Mouse (Mus musculus): ENCODE data around the gene Gzmf. TPM values are rescaled to one million over a fixed set of nuclear protein-coding genes. Genes with fewer than 3 reads are reported as not detected.
"Not testable (repeated sequence)": the region's sequence is repeated elsewhere in the genome, so short reads cannot be mapped to it uniquely, and the experiment has no call there.

The Gzmf gene
- polyA plus RNA-seq, 1 experiment = not detected

DNA sequence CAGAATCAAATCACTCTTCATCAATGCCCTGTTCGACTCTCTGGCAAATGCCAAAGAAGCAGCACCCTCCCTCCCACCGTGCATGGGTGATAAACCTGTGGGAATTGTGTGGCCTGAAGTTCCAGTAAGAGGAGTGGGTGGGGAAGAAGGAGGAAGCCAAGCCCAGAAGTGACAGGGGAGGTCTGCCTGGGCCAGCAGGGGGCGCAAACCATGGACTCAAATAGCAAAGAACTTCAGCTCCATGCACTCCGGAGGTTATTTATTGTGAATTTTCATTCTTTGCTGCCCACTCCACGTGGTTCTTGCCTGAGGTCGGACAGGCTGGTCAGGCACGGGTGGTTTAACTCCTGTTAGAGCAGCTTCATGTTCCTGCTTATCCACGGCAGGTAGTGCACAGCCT, 33.6 kb downstream of the Gzmf start:
- peak; percentile 25 for DNase-seq
- not testable (repeated sequence) for H3K27ac ChIP-seq (ENCODE audit: insufficient read depth, low read depth, low read length); H3K4me1 ChIP-seq (ENCODE audit: control insufficient read depth, insufficient read depth, low read length); H3K4me3 ChIP-seq (ENCODE audit: insufficient read depth, low read depth, low read length); H3K27me3 ChIP-seq (replicated peaks; ENCODE audit: control insufficient read depth, insufficient read depth, low read length); H3K36me3 ChIP-seq (ENCODE audit: control insufficient read depth, insufficient read depth, low read length)
- peak; percentile 57 for TF ChIP-seq CTCF (conservative IDR thresholded peaks at IDR 0.05; ENCODE audit: insufficient read depth, insufficient read length, low read depth, low read length)
- WGBS = 9% methylated on average over 8 of the region's 8 CpGs

DNA sequence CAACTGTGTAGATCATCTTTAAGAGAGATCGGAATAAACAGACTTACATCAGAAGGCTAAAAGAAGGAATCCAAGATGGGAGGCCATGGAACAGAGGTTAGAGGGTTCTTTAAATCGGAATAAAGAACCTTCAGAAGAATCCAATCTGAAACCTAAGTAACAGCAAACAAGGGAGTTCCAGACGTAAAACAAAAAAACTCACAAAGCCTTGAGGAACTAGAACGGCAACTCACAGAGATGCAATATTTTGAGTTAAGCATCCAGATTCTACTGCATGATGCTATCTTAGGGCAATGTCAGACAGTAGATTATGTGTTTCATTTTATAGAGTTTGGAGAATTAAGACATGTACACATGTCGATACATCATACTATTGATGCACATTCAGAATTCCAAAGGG, 36.7 kb downstream of the Gzmf start, which contains the start of gene Gzmn:
Gzmn (minus strand) TSS at position 101 of the 400 bp plus-strand sequence.
- TF ChIP-seq POLR2A (IDR thresholded peaks at IDR 0.05; ENCODE audit: low read depth, low read length) (no peak), CTCF (conservative IDR thresholded peaks at IDR 0.05; ENCODE audit: insufficient read depth, insufficient read length, low read depth, low read length) (no peak)
- Histone ChIP-seq H3K4me1 (ENCODE audit: control insufficient read depth, insufficient read depth, low read length) (no peaks in the 10 kb centered on the region), H3K27ac (ENCODE audit: insufficient read depth, low read depth, low read length) (no peak within 1 kb of the TSS), H3K27me3 (replicated peaks; ENCODE audit: control insufficient read depth, insufficient read depth, low read length) (no peaks in the 10 kb centered on the region), H3K36me3 (ENCODE audit: control insufficient read depth, insufficient read depth, low read length) (no peaks in the 10 kb centered on the region), H3K4me3 (ENCODE audit: insufficient read depth, low read depth, low read length) (no peak within 1 kb of the TSS)
- DNase-seq = no peak
- 90% methylated on average over 5 of the region's 5 CpGs for WGBS

DNA sequence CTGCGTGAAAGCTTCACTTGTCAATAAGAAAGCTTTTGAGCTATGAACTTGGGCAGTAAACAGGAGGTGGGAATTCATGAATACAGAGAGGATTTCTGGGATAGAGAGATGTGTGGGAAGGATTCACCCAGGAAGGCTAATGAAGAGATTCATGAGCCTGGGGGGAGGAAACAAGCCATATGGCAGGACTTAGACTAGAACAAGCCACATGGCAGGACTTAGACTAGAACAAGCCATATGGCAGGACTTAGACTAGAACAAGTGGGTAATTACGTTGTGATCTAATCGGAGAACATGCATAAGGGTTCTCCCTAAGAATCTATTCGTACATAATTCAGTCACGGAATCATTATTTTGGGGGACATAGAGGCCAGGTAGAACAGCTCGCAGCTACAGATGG, 37.8 kb downstream of the Gzmf start:
- 95% methylated on average over 6 of the region's 6 CpGs for WGBS
- TF ChIP-seq CTCF (conservative IDR thresholded peaks at IDR 0.05; ENCODE audit: insufficient read depth, insufficient read length, low read depth, low read length) (no peak), POLR2A (IDR thresholded peaks at IDR 0.05; ENCODE audit: low read depth, low read length) (no peak)
- no peak for DNase-seq
- no peak overlapping the region for H3K27ac ChIP-seq (ENCODE audit: insufficient read depth, low read depth, low read length)
- H3K27me3 ChIP-seq (replicated peaks; ENCODE audit: control insufficient read depth, insufficient read depth, low read length) = no peaks in the 10 kb centered on the region
- H3K4me1 ChIP-seq (ENCODE audit: control insufficient read depth, insufficient read depth, low read length) = no peaks in the 10 kb centered on the region
- H3K4me3 ChIP-seq (ENCODE audit: insufficient read depth, low read depth, low read length) = no peak overlapping the region
- H3K36me3 ChIP-seq (ENCODE audit: control insufficient read depth, insufficient read depth, low read length) = no peaks in the 10 kb centered on the region

DNA sequence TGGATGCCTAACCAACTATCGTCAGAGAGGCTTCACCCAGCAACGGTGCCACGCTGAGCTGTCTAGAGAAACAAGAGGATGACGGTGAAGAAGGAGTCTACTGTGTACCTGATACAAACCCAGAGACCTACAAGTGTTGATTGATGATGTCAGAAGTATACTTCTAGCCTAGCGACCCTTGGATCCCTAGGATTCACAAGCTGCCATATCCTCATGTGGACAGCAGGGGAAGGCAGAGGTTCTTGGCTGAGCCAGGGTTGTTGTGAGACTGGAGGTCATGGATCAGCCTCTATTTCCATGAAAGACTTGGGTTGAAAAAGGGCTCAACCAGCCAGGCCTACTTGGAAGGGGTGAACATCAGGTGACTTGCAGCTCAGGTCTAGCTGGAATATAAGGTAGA, 38.5 kb downstream of the Gzmf start:
- Histone ChIP-seq H3K4me1 (ENCODE audit: control insufficient read depth, insufficient read depth, low read length) (no peaks in the 10 kb centered on the region), H3K27me3 (replicated peaks; ENCODE audit: control insufficient read depth, insufficient read depth, low read length) (no peaks in the 10 kb centered on the region), H3K36me3 (ENCODE audit: control insufficient read depth, insufficient read depth, low read length) (no peaks in the 10 kb centered on the region), H3K27ac (ENCODE audit: insufficient read depth, low read depth, low read length) (no peak overlapping the region), H3K4me3 (ENCODE audit: insufficient read depth, low read depth, low read length) (no peak overlapping the region)
- TF ChIP-seq POLR2A (IDR thresholded peaks at IDR 0.05; ENCODE audit: low read depth, low read length) = no peak
- no peak for TF ChIP-seq CTCF (conservative IDR thresholded peaks at IDR 0.05; ENCODE audit: insufficient read depth, insufficient read length, low read depth, low read length)
- 95% methylated on average over 5 of the region's 5 CpGs for WGBS
- DNase-seq = no peak

DNA sequence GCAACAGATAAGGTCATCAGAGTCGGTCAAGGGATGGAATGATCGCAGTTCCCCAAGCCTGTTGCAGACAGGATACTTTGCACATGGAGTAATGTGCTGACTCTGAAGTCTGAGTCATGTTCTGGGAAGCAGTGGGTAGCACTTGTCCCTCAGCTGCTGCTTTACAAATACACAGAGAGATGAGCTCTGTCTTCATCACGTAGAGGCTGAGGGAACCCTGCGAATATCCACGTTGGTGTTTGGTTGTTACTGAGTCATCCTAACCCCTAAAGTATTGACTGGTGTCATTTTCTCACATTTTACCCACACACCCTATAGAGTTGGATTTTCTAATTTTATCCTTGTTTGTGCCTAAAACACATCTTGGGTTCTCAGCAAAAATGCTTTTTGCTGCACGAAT, 43.2 kb downstream of the Gzmf start:
- Histone ChIP-seq H3K27ac (ENCODE audit: insufficient read depth, low read depth, low read length) (no peak overlapping the region), H3K4me1 (ENCODE audit: control insufficient read depth, insufficient read depth, low read length) (no peaks in the 10 kb centered on the region), H3K27me3 (replicated peaks; ENCODE audit: control insufficient read depth, insufficient read depth, low read length) (no peaks in the 10 kb centered on the region), H3K4me3 (ENCODE audit: insufficient read depth, low read depth, low read length) (no peak overlapping the region), H3K36me3 (ENCODE audit: control insufficient read depth, insufficient read depth, low read length) (no peaks in the 10 kb centered on the region)
- TF ChIP-seq POLR2A (IDR thresholded peaks at IDR 0.05; ENCODE audit: low read depth, low read length) = no peak
- TF ChIP-seq CTCF (conservative IDR thresholded peaks at IDR 0.05; ENCODE audit: insufficient read depth, insufficient read length, low read depth, low read length) = no peak
- WGBS = 69% methylated on average over 6 of the region's 6 CpGs
- no peak for DNase-seq

DNA sequence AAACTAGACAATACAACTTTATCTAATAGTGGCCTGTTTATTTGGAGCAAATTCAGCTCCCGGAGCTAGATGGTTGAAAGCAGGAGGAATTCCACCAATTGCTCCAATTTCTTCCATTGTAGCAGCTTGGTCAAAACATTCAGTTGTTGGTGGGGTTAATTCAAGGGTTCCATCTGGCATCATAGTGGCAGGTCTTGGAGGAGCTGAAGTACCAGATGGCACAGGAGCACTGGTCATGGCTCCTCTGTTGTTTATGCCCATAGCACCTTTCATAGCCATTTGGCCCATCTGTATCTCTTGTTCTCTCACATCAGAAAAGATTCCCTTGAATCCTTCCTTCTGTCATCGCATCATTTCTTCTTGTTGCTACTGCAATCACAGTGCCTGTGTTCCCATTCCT, 49.1 kb downstream of the Gzmf start:
- Histone ChIP-seq H3K36me3 (ENCODE audit: control insufficient read depth, insufficient read depth, low read length) (no peaks in the 10 kb centered on the region), H3K27me3 (replicated peaks; ENCODE audit: control insufficient read depth, insufficient read depth, low read length) (no peaks in the 10 kb centered on the region), H3K27ac (ENCODE audit: insufficient read depth, low read depth, low read length) (no peak overlapping the region), H3K4me3 (ENCODE audit: insufficient read depth, low read depth, low read length) (no peak overlapping the region), H3K4me1 (ENCODE audit: control insufficient read depth, insufficient read depth, low read length) (no peaks in the 10 kb centered on the region)
- TF ChIP-seq CTCF (conservative IDR thresholded peaks at IDR 0.05; ENCODE audit: insufficient read depth, insufficient read length, low read depth, low read length) (no peak), POLR2A (IDR thresholded peaks at IDR 0.05; ENCODE audit: low read depth, low read length) (no peak)
- no peak for DNase-seq
- WGBS = 87% methylated on average over 2 of the region's 2 CpGs

DNA sequence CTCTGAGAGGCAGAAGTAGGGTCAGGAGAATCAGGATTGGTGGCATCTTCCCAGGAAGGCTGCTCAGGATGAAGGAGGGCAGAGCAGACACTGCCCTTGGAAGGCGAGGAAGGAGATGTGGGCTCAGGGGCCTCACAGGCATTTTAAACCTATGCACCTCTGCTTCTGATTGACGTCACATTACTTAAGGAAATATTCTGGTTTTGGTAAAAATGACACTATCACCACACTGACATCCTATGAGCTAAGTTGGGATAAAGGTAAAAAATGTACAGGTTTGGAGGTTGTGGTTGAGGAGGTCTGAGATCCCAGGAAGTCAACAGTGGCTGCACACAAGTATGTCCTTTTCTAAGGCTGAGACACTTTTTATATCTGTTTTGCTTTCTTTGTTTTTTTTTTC, 51.7 kb downstream of the Gzmf start, which contains the start of gene Gzmg:
Gzmg (minus strand) TSS at position 101 of the 400 bp plus-strand sequence.
- not testable (repeated sequence) for DNase-seq; H3K4me1 ChIP-seq (ENCODE audit: control insufficient read depth, insufficient read depth, low read length); H3K27ac ChIP-seq (ENCODE audit: insufficient read depth, low read depth, low read length); H3K27me3 ChIP-seq (replicated peaks; ENCODE audit: control insufficient read depth, insufficient read depth, low read length); H3K36me3 ChIP-seq (ENCODE audit: control insufficient read depth, insufficient read depth, low read length); H3K4me3 ChIP-seq (ENCODE audit: insufficient read depth, low read depth, low read length)
- 87% methylated on average over 2 of the region's 2 CpGs for WGBS

DNA sequence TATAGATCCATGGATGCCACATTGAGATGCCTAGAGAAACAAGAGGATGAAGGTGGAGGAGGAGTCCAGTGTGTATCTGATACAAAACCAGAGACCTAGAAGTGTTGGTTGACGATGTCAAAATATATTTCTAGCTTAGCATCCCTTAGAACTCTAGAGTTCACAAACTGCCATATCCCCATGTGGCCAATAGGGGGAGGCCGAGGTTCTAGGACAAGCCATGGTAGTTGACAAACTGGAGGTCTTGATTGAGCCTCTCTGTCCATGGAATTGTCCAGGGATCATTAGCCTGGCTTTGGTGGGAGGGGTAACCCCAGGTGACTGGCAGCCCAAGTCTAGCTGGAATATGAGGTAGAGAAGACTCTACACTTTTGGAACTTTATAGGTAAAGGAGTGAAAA, 55.9 kb downstream of the Gzmf start:
- DNase-seq = no peak
- Histone ChIP-seq H3K4me3 (ENCODE audit: insufficient read depth, low read depth, low read length) (no peak overlapping the region), H3K27me3 (replicated peaks; ENCODE audit: control insufficient read depth, insufficient read depth, low read length) (no peaks in the 10 kb centered on the region), H3K4me1 (ENCODE audit: control insufficient read depth, insufficient read depth, low read length) (no peaks in the 10 kb centered on the region), H3K27ac (ENCODE audit: insufficient read depth, low read depth, low read length) (no peak overlapping the region), H3K36me3 (ENCODE audit: control insufficient read depth, insufficient read depth, low read length) (no peaks in the 10 kb centered on the region)
- WGBS = 65% methylated on average over 2 of the region's 2 CpGs
- no peak for TF ChIP-seq CTCF (conservative IDR thresholded peaks at IDR 0.05; ENCODE audit: insufficient read depth, insufficient read length, low read depth, low read length)
- TF ChIP-seq POLR2A (IDR thresholded peaks at IDR 0.05; ENCODE audit: low read depth, low read length) = no peak

Other genes with a start within 250 kb of the Gzmf start
- gene Mcpt1, start 193.4 kb downstream of the Gzmf start, polyA plus RNA-seq (2012; rRNA removed) = not detected in 2 replicates
- not detected in 2 replicates for gene Mcpt9, start 180.9 kb downstream of the Gzmf start, polyA plus RNA-seq (2012; rRNA removed)
- gene Mcpt2, start 169.4 kb downstream of the Gzmf start, polyA plus RNA-seq (2012; rRNA removed) = not detected in 2 replicates
- gene Mcpt4, start 149.1 kb downstream of the Gzmf start, polyA plus RNA-seq (2012; rRNA removed) = 0.50 and 0.95 TPM in 2 replicates
- gene Mcpt8, start 126.1 kb downstream of the Gzmf start, polyA plus RNA-seq (2012; rRNA removed) = not detected in 2 replicates
- not detected in 2 replicates for gene Ctsg, start 108.8 kb downstream of the Gzmf start, polyA plus RNA-seq (2012; rRNA removed)
- gene Gzme, start 90.8 kb downstream of the Gzmf start, polyA plus RNA-seq (2012; rRNA removed) = not detected in 2 replicates
- gene Gzmd, start 78.8 kb downstream of the Gzmf start, polyA plus RNA-seq (2012; rRNA removed) = not detected in 2 replicates
- not detected in 2 replicates for gene Gzmg, start 51.8 kb downstream of the Gzmf start, polyA plus RNA-seq (2012; rRNA removed)
- gene Gzmn, start 36.8 kb downstream of the Gzmf start, polyA plus RNA-seq (2012; rRNA removed) = not detected in 2 replicates
- not detected in 2 replicates for gene Gzmc, start 23.2 kb upstream of the Gzmf start, polyA plus RNA-seq (2012; rRNA removed)
- gene Gzmb, start 50.8 kb upstream of the Gzmf start, polyA plus RNA-seq (2012; rRNA removed) = 0.30 and 0.41 TPM in 2 replicates
- 0.22 and 0.25 TPM in 2 replicates for gene Atp12a, start 153.7 kb upstream of the Gzmf start, polyA plus RNA-seq (2012; rRNA removed)
- 0.05 TPM in 1 of 2 replicates, not detected in the other for gene Rnf17, start 191.2 kb upstream of the Gzmf start, polyA plus RNA-seq (2012; rRNA removed)

Measured in kidney, adult 2 months (tissue).